Mouse (Mus musculus): ENCODE data around the gene Dhx34. TPM values are rescaled to one million over a fixed set of nuclear protein-coding genes. Genes with fewer than 3 reads are reported as not detected.
A peak's percentile ranks its signal among the peaks of the same experiment; 100 is the strongest.
"Not testable (repeated sequence)": the region's sequence is repeated elsewhere in the genome, so short reads cannot be mapped to it uniquely, and the experiment has no call there.

The Dhx34 gene
- 19.9 and 20.2 TPM in 2 replicates for polyA plus RNA-seq (2016; fragmentation: Nextera tagmentation; extraction: Ambion mirVana)

GRCm38 (mm10) chr7:16221582-16222272 lies at the start of gene Dhx34:
Gene Dhx34 (minus strand): TSS chr7:16222037.
- Histone ChIP-seq H3K27ac (replicated peaks) (peak within 1 kb of the TSS; percentile 93), H3K36me3 (peaks cover 25% of the 10 kb centered on the region), H3K27me3 (ENCODE audit: low read depth, poor library complexity, severe bottlenecking) (no peaks in the 10 kb centered on the region), H3K4me3 (peak within 1 kb of the TSS; percentile 85), H3K4me1 (peaks cover 16% of the 10 kb centered on the region), H3K9me3 (replicated peaks) (no peaks in the 10 kb centered on the region)
- DNase-seq (ENCODE audit: low spot score) = peak; percentile 97
- WGBS = 2% methylated on average over 34 of the region's 34 CpGs

DNA sequence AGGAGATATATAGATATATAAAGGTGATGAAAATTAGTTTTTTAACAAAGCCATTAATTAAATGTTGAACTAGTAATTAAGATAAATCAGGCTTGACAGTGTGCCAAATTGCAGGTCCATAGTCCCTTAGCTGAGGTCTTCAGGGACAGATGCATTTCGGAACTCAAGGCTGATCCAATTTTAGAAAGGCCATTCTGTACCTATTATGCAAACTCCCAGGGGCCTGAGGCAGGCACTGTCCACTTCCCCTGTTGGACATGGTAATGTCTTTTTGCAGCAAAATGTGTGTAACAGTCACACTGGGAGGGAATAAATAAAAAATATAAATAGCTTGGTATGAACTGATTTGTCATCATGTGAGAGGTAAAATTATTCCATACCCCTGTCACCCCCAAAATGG lies 49.3 kb upstream of the Dhx34 start:
- 74% methylated on average over 1 of the region's 1 CpGs for WGBS
- Histone ChIP-seq H3K4me3 (no peak overlapping the region), H3K27me3 (ENCODE audit: low read depth, poor library complexity, severe bottlenecking) (peaks cover 40% of the 10 kb centered on the region), H3K36me3 (peaks cover 13% of the 10 kb centered on the region), H3K4me1 (peaks cover 38% of the 10 kb centered on the region), H3K9me3 (replicated peaks) (no peaks in the 10 kb centered on the region), H3K27ac (replicated peaks) (no peak overlapping the region)
- DNase-seq (ENCODE audit: low spot score) = no peak

DNA sequence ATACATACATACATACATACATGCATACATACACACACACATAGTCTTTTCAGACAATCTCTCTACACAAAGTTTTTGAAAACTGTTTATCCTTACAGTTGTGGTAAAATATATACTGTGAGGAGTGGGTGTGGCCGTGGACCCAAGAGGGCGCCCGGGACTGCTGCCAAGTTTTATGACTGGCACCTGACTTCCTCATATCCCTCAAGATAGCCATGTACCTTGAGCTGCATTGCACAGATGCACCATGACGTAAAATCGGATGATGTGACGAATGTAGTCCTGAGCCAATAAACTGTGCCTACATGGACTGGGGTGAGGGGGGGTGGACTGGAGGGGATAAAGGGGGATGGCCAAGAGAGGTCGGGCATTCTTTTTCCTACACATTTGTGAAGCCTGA lies 44.8 kb upstream of the Dhx34 start:
- not testable (repeated sequence) for H3K4me1 ChIP-seq; DNase-seq (ENCODE audit: low spot score); H3K4me3 ChIP-seq; H3K27ac ChIP-seq (replicated peaks); H3K36me3 ChIP-seq
- peaks cover 18% of the 10 kb centered on the region for H3K27me3 ChIP-seq (ENCODE audit: low read depth, poor library complexity, severe bottlenecking)
- H3K9me3 ChIP-seq (replicated peaks) = peaks cover 15% of the 10 kb centered on the region
- WGBS = 92% methylated on average over 7 of the region's 7 CpGs

- Histone ChIP-seq H3K4me1 (no peaks in the 10 kb centered on the region), H3K27me3 (ENCODE audit: low read depth, poor library complexity, severe bottlenecking) (peaks cover 11% of the 10 kb centered on the region), H3K27ac (replicated peaks) (no peak overlapping the region), H3K9me3 (replicated peaks) (peaks cover 15% of the 10 kb centered on the region), H3K4me3 (no peak overlapping the region), H3K36me3 (no peaks in the 10 kb centered on the region)
- no peak for DNase-seq (ENCODE audit: low spot score)
- 88% methylated on average over 11 of the region's 11 CpGs for WGBS
These were observed 44.0 kb upstream of the Dhx34 start for GRCm38 (mm10) chr7:16265856-16266255.

DNA sequence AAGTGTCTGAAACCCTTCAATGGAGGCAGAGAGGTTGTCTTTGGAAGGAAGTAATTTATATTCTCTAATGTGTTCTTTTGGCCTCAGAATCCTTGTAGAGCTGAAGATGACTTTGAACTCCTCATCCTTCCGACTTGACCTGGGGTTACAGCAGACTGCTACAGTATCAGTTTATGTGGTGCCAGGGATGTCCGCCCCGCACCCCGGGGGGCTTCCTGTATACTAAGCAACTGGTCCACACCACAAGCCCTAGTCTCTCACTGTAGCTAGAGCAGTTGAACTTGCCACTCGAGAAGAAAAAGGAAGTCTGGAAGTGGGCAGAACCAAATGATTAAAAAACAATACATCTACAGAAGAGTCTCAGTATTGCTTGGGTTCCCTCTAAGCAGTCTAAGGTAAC lies 42.0 kb upstream of the Dhx34 start:
- Histone ChIP-seq H3K27me3 (ENCODE audit: low read depth, poor library complexity, severe bottlenecking) (no peaks in the 10 kb centered on the region), H3K9me3 (replicated peaks) (peaks cover 15% of the 10 kb centered on the region), H3K27ac (replicated peaks) (no peak overlapping the region), H3K4me3 (no peak overlapping the region), H3K36me3 (no peaks in the 10 kb centered on the region), H3K4me1 (no peaks in the 10 kb centered on the region)
- no peak for DNase-seq (ENCODE audit: low spot score)
- WGBS = 84% methylated on average over 5 of the region's 5 CpGs

DNA sequence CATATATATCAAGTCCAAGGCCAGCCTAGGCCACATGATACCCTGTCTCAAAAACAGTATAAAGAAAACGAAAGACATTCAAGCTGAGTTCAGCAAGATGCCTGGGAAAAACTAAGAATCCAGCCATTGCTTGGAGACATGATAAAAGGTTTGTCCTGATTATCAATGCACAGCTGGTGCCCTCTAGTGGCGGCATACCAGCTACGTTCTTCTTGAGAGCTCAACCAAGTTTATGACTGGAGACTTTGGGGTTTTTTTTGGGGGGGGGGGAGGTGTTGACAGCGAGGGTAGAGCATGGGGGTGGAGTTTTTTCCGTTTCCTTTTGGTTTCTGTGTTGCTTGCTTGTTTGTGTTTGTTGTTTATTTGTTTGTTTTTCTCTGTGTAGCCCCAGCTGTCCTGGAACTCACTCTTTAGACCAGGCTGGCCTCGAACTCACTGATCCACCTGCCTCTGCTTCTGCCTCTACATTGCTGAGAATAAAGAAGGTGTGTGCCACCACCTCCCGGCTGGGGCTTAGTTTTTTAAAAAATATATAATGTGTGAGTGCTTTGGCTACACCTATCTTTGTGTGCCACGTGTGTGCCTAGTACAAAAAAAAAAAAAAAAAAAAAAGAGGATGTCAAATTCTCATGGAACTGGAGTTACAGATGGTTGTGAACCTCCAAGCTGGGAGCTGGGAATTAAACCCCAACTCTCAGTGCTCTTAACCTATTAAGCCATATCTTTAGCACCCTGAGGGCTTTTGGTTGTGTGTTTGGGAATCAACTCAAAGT lies 41.4 kb upstream of the Dhx34 start:
- WGBS = 34% methylated on average over 8 of the region's 8 CpGs
- Histone ChIP-seq H3K4me1 (no peaks in the 10 kb centered on the region), H3K9me3 (replicated peaks) (peaks cover 15% of the 10 kb centered on the region), H3K36me3 (no peaks in the 10 kb centered on the region), H3K27me3 (ENCODE audit: low read depth, poor library complexity, severe bottlenecking) (no peaks in the 10 kb centered on the region), H3K27ac (replicated peaks) (no peak overlapping the region), H3K4me3 (no peak overlapping the region)
- DNase-seq (ENCODE audit: low spot score) = peak; percentile 68

DNA sequence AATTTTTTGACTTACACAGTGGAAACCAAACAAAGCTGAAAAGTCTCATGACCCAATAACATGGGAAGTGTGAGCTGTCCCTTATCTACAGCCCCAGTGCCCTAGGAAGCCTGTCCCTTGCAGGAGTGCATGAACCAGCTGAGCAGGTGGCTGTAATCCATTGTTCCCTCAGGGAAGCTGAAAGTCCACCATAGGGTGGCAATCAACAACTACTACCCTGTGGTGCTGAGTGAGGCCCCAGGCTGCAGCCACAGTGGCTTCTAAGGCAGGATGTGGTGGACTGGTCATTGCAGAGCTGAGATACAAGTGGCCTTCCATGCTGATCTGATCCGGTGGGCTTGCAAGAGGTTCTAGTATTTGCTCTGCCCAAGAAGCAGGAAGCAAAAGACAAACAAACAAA lies 39.3 kb upstream of the Dhx34 start:
- WGBS = 83% methylated on average over 1 of the region's 1 CpGs
- H3K4me3 ChIP-seq = no peak overlapping the region
- H3K9me3 ChIP-seq (replicated peaks) = peaks cover 15% of the 10 kb centered on the region
- H3K27ac ChIP-seq (replicated peaks) = no peak overlapping the region
- H3K27me3 ChIP-seq (ENCODE audit: low read depth, poor library complexity, severe bottlenecking) = no peaks in the 10 kb centered on the region
- no peaks in the 10 kb centered on the region for H3K4me1 ChIP-seq
- no peak for DNase-seq (ENCODE audit: low spot score)
- H3K36me3 ChIP-seq = no peaks in the 10 kb centered on the region

DNA sequence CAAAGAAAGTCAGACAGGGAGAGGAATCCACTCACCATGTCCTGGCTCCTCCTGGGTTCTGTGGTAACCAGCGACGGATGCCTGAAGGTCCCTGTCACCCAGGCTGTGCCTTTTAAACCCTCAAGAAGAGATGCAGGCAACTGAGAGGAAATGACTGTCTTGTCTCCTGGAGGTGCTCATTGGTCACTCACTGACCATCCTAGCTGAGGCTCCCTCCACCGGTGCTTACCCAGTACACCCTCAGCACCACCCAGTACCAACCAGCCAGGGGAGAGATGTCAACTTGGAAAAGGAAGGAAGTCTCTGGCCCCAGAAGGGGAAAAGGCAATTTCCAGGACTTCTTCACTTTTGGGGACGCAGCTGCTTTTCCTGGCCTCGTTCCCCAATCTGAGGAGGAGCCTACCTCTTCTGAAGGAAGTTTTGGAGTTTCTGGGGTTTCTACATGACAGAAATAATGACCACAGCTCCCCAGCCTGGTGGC lies 37.3 kb upstream of the Dhx34 start, which contains the start of gene C5ar1:
TSS of gene C5ar1 (minus strand) at position 431 of the 481 bp plus-strand sequence.
- Histone ChIP-seq H3K27me3 (ENCODE audit: low read depth, poor library complexity, severe bottlenecking) (no peaks in the 10 kb centered on the region), H3K9me3 (replicated peaks) (peaks cover 5% of the 10 kb centered on the region; the same call in 1 of the 2 replicates), H3K4me1 (no peaks in the 10 kb centered on the region), H3K27ac (replicated peaks) (no peak within 1 kb of the TSS), H3K4me3 (no peak within 1 kb of the TSS), H3K36me3 (no peaks in the 10 kb centered on the region)
- no peak for DNase-seq (ENCODE audit: low spot score)
- WGBS = 86% methylated on average over 5 of the region's 5 CpGs

DNA sequence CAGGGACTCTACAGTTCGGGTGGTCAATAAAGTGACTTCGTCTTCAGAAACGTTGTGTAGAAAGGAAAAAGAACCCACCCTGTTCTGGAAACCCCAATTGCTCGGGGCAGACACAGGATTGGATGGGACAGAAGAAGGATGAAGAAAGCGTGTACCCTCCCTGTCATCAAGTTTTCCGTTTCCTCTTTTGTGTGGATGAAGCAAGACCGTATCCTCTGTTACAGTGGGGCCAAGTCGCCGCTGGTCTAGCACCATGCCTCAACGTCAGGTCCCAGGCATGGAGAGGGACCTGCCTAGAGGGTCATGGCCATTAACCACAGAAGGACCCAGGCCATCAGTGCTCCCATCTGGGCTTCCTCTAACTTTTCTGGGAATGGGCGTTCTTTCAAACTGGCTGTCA lies 36.0 kb upstream of the Dhx34 start:
- H3K9me3 ChIP-seq (replicated peaks) = no peaks in the 10 kb centered on the region
- 92% methylated on average over 11 of the region's 11 CpGs for WGBS
- no peaks in the 10 kb centered on the region for H3K27me3 ChIP-seq (ENCODE audit: low read depth, poor library complexity, severe bottlenecking)
- H3K36me3 ChIP-seq = no peaks in the 10 kb centered on the region
- no peaks in the 10 kb centered on the region for H3K4me1 ChIP-seq
- H3K4me3 ChIP-seq = no peak overlapping the region
- no peak for DNase-seq (ENCODE audit: low spot score)
- H3K27ac ChIP-seq (replicated peaks) = no peak overlapping the region

GRCm38 (mm10) chr7:16255963-16256362 lies 34.1 kb upstream of the Dhx34 start:
- DNase-seq (ENCODE audit: low spot score); H3K27ac ChIP-seq (replicated peaks); H3K4me1 ChIP-seq; H3K9me3 ChIP-seq (replicated peaks); H3K36me3 ChIP-seq; H3K4me3 ChIP-seq; H3K27me3 ChIP-seq (ENCODE audit: low read depth, poor library complexity, severe bottlenecking): not testable (repeated sequence)
- WGBS = 75% methylated on average over 4 of the region's 4 CpGs

DNA sequence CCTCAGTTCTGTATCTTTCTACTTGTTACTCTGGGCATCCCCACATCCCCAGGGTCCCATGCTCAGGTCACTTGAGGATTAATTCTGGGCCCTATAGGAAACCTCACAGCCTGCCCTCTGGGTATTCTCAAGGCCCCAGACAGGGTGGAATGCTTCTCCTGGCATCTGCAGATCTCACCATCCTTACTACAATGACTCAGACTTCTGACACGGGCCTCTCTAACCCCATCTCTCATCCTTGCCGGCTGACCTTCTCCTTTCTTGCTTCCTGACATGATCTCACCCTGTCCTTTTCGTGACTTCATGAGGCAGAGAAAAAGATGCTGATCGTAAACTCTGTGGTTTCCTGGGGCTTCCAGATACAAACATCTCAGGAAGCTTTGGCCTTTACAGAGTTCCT lies 32.4 kb upstream of the Dhx34 start:
- H3K36me3 ChIP-seq = no peaks in the 10 kb centered on the region
- H3K4me3 ChIP-seq = no peak overlapping the region
- DNase-seq (ENCODE audit: low spot score) = no peak
- WGBS = 68% methylated on average over 4 of the region's 4 CpGs
- H3K4me1 ChIP-seq = no peaks in the 10 kb centered on the region
- H3K27me3 ChIP-seq (ENCODE audit: low read depth, poor library complexity, severe bottlenecking) = no peaks in the 10 kb centered on the region
- no peak overlapping the region for H3K27ac ChIP-seq (replicated peaks)
- no peaks in the 10 kb centered on the region for H3K9me3 ChIP-seq (replicated peaks)

- DNase-seq (ENCODE audit: low spot score) = no peak
- no peaks in the 10 kb centered on the region for H3K27me3 ChIP-seq (ENCODE audit: low read depth, poor library complexity, severe bottlenecking)
- no peaks in the 10 kb centered on the region for H3K9me3 ChIP-seq (replicated peaks)
- H3K27ac ChIP-seq (replicated peaks) = no peak overlapping the region
- H3K4me3 ChIP-seq = no peak overlapping the region
- no peaks in the 10 kb centered on the region for H3K36me3 ChIP-seq
- 88% methylated on average over 5 of the region's 5 CpGs for WGBS
- H3K4me1 ChIP-seq = no peaks in the 10 kb centered on the region
These were observed 28.9 kb upstream of the Dhx34 start for GRCm38 (mm10) chr7:16250687-16251086.

- Histone ChIP-seq H3K4me3 (no peak overlapping the region), H3K27ac (replicated peaks) (no peak overlapping the region), H3K9me3 (replicated peaks) (no peaks in the 10 kb centered on the region), H3K36me3 (no peaks in the 10 kb centered on the region), H3K27me3 (ENCODE audit: low read depth, poor library complexity, severe bottlenecking) (no peaks in the 10 kb centered on the region), H3K4me1 (no peaks in the 10 kb centered on the region)
- no peak for DNase-seq (ENCODE audit: low spot score)
- WGBS = 65% methylated on average over 2 of the region's 4 CpGs
These were observed 24.1 kb upstream of the Dhx34 start for GRCm38 (mm10) chr7:16245958-16246357.
